Mouse (Mus musculus) spleen, postnatal 14 days (tissue): ENCODE data around the gene Cpeb1.

ENCODE experiments used
- DNase-seq, 2 experiments: peaks; one replicate each; pipeline ENCODE4 v3.0.0; 2021 to 2022; ENCODE audit warnings: low spot score in 2 of 2

The Cpeb1 gene

GRCm38 (mm10) chr7:81371811-81372210, 83.5 kb downstream of the Cpeb1 start:
- no peak for DNase-seq

- DNase-seq: no peak
These were observed 85.5 kb downstream of the Cpeb1 start for GRCm38 (mm10) chr7:81369724-81370123.

DNA sequence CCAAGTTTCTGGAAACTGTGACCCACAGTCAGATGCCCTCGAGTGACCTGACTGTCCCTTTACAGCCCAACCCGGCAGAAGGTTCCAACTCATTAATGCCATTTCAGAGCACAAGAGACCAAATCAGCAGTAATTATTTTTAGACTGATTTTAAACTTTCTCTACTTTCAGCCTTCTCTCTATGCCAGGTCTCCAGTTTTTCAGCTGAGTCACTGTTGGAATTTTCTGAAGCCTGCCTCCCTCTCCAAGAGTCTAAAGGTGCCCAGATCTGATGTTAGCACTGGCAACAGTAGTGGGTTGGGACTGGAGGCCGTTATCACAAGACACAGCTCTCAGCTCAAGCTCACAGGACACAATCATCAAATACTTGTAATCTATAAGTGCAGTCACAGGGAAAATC, 87.3 kb downstream of the Cpeb1 start:
- DNase-seq: no peak

DNA sequence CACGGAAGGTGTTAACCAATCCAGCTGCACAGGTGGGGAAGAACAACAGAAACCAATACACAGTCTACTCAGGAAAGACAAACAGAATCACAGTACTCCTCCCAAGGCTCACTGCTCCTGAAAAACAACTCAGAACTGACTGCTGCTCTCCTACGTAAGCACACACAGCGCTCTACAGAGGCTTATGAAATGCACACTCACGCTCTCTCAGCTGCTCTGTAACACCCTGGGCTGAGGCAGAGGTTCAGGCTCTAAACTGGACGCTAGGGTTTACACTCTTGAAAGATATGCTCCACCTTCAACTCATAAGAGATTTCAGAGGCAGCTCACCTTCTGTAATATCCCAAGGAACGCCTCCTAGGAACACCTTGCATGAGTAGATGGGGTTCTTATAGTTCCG, 98.3 kb downstream of the Cpeb1 start:
- no peak for DNase-seq

- DNase-seq: no peak
These were observed 98.9 kb downstream of the Cpeb1 start for GRCm38 (mm10) chr7:81356360-81356759.

DNA sequence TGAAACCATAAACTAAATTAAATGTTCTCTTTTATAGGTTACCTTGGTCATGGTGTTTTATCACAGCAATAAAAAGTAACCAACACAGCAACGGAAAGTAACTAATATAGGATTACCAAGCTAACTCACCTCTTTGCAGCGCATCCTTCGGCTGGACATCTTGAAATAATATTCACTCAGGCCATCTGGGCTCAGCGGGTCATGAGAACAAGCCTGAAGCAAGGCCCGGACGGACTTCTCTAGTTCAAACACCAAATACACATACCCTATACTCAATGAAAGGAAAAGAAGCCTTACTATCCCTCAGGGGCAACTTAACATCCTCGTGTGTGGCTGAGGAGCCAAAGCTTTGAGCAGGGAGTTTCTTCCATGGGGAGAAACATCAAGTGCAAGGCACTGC, 99.5 kb downstream of the Cpeb1 start:
- no peak for DNase-seq

GRCm38 (mm10) chr7:81351826-81352225, 103.4 kb downstream of the Cpeb1 start:
- no peak for DNase-seq

GRCm38 (mm10) chr7:81348206-81348605, 107.1 kb downstream of the Cpeb1 start:
- DNase-seq: no peak

GRCm38 (mm10) chr7:81345447-81346170, 109.7 kb downstream of the Cpeb1 start:
- no peak for DNase-seq

GRCm38 (mm10) chr7:81344544-81345446, 110.5 kb downstream of the Cpeb1 start, which contains the start of gene Rps17:
Gene Rps17 (minus strand): TSS chr7:81345254.
- peak; percentile 98 to 99 for DNase-seq

DNA sequence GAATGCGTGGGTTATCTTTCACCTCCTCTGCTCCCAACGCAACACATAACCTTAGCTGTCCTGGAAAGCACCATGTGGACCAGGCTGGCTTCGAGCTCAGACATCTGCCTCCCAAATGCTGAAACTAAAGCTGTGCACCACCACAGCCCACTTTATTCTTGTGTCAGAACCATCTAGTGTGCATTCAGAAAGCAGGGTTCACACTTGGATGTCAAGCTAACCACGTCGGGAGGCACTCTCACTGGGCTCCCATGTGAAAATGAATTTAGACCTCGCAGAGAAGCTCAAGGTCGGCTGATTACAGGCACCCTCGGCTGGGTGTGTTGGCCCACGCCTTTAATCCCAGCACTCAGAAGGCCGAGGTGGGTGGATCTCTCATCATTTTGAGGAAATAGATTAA, 111.4 kb downstream of the Cpeb1 start:
- no peak for DNase-seq

DNA sequence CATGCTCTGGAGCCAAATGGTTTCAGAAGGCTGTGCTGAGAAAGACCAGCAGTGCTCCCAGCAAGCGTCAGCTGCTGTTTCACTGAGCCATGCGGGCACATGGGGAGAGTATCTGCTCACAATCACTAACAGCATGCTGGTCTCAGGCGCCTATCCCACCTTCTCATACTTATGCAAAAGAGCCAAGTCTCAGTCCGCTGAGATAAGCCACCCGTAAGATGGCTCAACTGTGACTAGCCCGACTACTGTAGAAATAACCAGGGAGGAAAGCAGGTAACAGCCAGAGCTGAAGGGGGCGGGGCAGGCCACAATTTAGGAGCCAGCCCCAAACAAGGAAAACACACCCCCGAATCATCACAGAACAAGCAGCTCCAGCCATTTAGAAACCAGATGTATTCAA, 111.9 kb downstream of the Cpeb1 start:
- no peak for DNase-seq

GRCm38 (mm10) chr7:81342356-81343094, 112.7 kb downstream of the Cpeb1 start:
- no peak for DNase-seq

DNA sequence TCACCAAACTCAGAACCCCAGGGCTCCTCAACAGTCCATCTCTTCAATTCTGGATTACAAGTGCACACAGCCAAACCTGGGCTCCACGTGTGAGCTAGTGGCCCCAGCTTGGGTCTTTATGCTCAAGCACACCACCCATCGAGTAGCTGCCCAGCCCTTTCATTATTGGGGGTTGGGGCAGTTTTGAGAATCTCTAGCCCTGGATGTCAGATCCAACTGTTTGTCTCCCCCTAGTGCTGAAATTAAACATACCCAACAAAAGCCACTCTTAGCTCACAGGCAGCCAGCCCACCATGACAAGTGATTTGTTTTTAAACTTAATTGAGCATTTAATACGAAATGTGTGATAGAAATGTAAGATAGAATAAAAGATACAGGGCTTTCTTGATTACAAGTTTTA, 113.7 kb downstream of the Cpeb1 start:
- DNase-seq: no peak

DNA sequence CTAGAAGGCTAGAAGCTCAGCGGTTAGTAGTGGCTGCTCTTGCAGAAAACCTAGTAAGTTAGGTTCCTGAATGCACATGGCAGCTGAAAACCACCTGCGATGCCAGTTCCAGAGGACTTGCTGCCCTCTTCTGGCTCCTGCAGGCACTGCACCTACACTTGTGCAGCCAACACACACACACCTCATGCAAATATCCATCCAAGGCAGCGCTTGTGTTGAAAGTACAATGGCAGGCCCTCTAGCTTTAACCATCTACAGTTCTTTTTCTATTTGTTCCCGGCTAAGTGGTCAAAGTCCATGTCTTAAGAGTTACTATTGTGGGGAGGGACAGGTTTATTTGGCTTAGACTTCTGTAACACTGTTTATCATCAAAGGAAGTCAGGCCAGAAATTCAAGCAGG, 115.5 kb downstream of the Cpeb1 start:
- peak; percentile 29 to 57 for DNase-seq

DNA sequence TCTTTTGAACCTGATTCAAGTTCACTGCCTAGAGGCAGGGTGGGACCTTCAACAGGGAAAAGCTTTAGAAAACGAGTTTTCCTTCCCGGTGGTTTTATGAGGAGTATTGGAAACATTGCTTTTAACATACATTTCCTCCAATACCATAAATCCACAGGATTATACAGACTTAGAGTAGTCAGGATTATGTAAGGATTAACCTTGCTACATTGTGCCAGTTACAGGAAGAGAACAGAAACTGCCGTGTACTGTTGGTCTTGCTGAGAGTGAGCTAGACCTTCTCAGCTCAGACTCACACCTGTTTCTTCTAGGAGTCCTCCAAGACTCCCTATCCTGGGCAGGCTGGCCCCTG, 116.8 kb downstream of the Cpeb1 start:
- no peak for DNase-seq

GRCm38 (mm10) chr7:81337785-81338521, 117.3 kb downstream of the Cpeb1 start:
- DNase-seq: no peak

DNA sequence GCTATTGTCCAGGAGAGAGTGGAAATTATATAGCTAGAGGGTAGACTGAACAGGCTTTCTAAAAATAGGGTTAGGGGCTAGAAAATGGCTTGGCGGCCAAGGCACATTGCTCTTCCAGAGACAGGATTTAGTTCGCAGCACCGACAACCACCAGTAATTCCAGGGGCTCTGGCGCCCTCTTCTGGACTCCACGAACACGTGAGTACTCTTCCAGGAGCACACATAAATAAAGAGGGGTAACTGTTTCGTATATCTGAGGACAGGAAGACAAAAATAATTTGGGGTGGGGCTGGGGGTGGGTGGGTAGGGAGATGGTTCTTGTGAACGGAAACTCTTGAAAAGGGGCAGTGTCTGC, 118.9 kb downstream of the Cpeb1 start:
- DNase-seq: peak in 1 of 2 experiments; percentile 31

DNA sequence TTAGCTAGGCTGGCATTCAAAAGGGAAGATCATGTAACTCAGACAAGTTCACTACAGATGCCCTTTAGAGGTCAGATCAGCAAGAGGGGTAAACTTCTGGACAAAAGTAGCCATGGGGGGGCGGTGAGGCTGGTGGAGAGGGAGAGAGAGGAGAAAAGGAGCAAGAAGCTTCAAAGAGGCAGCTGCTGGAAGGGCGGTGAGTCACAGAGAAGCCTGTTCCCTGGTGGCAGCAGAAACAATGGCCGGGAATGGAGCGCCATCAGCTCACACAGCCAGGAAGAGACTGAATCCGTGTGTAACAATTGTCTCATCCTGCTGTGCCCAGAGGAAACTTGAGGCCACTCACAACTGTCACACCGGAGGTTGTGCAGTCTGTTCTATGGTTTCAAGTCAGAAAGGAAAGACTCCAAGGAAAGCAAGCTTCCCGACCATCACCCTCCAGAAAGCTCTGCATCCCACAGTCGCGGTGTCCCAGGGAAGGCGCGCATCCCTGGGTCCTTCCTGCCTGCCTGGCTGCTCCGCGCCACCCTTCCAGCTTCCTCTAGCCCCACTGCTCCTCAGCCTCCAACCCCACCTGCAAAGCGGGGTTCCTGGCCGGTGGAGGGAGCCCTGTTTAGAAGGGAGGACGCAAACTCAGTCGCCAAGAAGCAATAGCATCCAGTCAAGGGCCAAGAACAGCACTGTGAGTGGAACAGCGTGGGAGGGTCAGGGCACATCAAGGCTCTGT, 119.4 kb downstream of the Cpeb1 start:
- no peak for DNase-seq

- DNase-seq: no peak
These were observed 123.4 kb downstream of the Cpeb1 start for GRCm38 (mm10) chr7:81331851-81332250.

DNA sequence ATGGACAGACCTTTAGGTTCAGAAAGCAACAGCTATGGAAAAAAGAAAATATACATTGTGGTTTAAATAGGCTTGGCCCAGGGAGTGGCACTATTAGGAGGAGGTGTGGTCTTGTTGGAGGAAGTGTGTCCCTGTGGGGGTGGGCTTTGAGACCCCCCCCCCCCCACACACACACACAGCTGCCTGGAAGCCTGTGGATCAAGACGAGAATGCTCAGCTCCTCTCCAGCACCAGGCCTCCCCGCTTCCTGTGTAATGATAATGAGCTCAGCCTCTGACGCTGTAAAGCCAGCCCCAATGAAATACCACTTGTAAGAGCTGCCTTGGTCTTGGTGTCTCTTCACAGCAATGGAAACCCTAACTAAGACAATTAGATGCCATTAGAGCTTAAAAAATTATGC, 124.5 kb downstream of the Cpeb1 start:
- no peak for DNase-seq
